Mouse (Mus musculus) CD8-positive naive resting alpha-beta T cell, adult 2 months (primary cell): ENCODE measurements around the gene Ndufb10.

Experiments used
- DNase-seq, 2 experiments: peaks; one replicate each; pipeline ENCODE4 v3.0.0; 2022; ENCODE audit warnings: low read depth in 2 of 2, low spot score in 2 of 2

Gene Ndufb10

DNA sequence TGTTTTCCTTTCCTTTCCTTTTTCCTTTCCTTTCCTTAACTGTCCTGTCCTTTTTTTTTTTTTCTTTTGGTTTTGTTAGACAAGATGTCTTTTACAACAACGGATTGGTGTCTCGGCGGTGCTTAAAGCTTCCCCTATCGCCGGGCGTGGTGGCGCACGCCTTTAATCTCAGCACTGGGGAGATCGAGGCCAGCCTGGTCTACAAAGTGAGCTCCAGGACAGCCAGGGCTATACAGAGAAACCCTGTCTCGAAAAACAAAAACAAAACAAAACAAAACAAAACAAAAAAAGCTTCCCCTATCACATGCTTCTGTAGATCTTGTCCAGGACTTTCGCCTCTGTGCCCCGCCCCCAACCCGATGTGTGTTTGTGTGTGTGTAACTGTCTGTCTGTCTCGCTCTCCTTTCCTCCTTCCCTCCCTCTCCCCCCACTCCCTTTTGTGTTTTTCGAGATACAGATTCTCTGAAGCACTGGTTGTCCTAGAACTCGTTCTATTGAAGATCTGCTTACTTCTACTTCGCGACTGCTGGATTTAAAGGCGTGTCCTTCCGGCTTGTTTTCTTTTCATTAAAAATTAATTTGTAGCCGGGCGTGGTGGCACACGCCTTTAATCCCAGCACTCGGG lies 16.4 kb downstream of the Ndufb10 start:
- DNase-seq, result no peak

DNA sequence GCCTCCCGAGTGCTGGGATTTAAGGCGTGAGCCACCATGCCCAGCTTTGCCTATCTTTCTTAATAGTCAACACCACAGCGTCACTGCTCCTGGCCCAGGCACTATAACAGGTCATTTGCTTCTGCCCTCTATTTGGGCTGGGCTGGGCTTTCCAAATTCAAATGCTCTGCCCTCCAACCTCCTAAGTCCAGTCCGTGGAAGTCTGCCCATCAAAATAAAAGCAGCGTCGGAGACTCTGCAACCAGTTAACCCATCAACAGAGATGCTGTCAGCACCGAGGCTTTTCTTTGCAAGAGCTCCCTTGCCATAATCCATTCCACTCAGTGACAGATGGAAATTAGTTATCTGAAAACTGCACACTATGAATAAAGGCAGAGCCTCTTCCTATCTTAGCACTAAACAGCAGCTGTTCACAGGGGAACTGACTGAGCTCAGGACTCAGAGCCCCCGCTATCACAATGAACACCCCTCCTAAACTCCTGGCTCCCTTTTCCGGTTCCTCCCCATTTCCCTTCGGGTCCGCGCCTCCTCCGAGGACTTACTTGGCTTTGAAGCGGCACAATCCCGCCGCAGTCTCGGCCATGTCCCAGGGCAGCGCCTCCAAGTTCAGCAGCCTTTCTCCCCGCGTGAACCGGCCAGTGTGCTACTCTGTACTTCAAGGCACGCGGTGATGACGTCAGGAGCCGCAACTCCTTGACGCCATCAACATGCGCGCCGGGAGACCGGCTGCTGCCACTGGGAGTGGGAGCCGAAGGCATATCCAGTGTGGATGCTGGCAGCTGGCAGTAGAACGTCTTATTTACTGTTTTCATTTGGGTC lies 17.1 kb downstream of the Ndufb10 start, which contains the start of gene Tbl3:
TSS of gene Tbl3 (minus strand) at position 679 of the 819 bp plus-strand sequence.
- DNase-seq, result peak; percentile 85 to 90

DNA sequence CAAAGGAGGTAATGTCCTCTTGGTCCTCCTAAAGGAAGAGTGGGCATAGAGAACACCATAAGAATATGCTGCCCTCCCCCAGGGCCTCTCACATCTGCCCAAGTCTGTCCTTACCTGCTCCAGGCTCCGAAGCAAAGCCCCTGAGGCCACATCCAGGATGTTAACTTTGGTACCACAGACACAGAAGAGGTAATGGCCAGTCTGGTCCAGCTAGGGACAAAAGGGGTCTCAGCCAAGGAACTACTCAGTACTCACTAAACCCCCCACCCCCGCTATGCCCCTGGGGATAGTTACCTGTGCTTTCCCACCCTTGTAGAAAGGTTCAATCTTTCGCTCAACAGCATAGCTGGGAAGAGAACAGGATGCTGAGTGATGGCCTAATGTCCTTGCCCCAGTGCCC lies 18.5 kb downstream of the Ndufb10 start:
- no peak for DNase-seq

DNA sequence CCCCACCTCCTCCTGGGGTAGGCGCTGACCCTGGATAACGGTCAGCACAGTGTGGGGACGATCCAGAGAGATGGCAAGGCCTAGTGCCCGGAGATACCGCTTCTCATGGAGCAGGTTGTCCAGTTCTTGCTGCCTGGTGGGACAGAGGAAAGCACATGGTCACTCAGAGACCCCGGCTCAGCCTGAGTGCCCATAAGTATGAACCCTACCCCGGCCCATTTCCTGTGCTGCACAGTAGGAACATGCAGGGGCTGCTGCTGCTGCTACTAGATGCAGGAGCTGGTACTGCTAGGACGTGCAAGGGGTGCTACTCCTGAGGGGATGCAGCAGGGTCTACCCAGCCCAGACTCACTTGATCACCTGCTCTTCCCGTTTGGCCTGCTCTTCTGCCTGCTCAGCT lies 23.0 kb downstream of the Ndufb10 start:
- no peak for DNase-seq

DNA sequence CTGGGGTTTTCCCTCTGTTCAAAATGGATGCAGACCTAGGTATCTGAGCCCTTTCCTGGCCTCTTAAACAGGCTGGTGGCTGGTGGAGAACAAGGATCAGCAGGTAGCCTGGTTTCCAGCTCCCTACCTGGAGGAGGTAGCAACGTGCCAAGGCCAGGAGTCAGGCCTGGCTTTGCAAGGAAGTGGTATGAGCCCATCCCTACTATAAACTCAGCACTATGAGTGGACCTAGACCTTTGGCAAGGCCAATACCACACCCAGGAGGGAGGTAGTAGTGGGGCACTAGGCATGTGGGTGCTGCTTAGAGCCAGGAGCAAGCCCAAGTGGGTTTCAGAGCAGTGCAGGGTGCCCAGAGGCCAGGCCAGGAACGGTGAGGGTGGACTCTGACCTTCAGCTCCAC lies 24.8 kb downstream of the Ndufb10 start:
- DNase-seq, result no peak

DNA sequence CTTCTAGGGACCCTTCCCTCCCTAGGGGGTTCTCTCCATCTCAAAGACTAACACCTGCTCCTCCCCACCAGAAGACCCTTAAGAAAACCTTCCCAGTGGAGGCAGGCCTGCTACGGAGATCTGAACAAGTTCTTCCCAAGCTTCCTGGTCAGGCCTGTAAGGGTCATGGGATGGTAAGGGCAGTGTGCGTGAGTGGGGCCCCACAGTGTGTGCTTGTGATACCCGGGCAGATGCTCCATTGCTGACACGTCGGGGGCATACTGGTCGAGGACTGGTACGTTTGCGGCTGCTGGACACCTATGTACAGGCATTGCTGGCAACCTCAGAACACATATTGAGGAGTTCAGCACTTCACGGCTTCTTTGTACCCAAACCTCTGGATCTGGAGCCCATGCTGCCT lies 25.6 kb downstream of the Ndufb10 start:
- DNase-seq, result no peak

DNA sequence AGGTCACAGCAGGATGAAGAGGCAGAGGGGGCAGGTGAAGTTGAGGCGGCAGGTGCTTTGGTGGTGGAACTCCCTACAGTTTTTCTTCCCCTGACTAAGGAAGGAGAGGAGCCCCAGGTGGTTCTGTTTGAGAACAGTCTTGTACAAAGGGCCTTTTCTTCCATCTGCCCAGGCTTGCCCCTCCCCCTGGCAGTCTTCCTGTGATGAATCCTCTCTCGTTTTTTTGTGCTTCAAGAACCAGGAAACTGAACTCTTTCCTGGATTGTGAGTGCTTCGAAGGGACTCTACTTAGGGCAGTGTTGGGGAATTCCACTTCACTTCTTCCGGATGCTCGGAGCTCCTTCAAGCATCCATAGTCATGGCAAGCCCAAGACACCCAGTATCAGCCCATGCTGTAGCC lies 26.3 kb downstream of the Ndufb10 start:
- no peak for DNase-seq

DNA sequence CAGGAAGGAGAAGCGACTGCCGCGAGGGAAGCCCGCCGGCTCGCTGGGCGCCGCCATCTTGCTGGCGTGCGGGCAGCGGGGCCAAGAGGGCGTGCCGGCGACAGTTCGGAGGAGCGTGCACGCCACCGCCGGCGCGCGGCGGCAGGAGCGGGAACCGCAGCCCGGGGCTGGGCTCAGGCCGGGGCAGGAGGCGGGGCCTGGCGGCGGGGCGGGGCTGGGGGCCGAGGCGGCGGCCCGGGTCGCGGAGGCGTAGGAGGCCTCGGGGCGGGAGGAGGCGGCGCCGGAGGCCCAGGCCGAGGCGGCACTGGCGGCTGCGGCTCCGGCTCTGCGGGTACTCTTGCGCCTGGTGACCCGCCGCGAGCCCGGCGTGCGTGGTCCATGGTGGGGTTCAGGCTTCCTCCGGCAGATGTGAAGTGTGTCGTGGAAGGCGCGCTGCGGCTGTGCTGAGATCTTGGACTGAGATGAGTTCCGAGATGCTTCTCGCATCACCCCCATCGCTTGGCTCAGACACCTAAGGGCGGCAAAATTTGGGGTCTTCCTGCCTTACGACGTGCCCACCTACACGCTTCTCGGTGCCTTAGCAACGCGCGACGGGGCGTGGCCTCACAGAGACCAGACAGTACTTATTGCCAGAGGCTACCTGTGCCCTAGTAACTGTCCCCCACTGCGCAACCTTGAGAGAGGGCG lies 28.1 kb downstream of the Ndufb10 start, which contains the start of the genes Gfer and Noxo1:
TSS of gene Gfer (minus strand) at position 146 of the 687 bp plus-strand sequence.
TSS of gene Noxo1 (plus strand) at position 224 of the 687 bp plus-strand sequence.
- peak; percentile 51 to 57 for DNase-seq

DNA sequence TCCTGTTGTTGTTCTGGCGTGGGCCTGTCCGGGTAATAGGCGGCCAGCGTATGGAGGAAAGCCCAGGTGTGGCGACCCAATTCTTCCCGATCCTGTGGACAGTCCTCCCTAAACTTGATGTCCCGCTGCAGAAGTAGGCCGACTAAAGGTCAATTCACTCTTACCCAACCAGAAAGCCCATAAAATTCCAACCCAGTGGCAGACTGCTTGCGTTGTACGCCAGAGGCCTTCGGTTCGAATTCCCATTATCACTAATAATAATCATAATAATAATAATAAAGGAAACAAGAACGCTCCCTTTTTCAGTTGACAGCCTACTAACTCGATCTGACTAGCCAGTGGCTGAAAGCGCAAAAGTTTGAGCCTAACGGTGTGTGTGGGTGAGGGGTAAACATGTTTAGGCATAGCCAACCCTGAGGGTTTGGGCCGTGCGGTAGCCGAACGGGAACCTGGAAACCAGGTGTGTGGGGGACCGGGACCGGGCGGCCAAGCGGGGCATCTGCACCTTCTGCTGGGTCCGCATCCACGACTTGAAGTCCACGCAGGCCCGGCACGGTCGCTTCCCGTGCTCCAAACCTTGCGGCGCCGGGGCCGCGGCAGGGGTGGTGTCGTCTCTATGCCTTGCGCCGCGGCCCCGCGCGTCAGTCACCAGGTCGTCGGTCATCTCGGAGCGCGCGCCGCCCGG lies 28.8 kb downstream of the Ndufb10 start:
- no peak for DNase-seq

DNA sequence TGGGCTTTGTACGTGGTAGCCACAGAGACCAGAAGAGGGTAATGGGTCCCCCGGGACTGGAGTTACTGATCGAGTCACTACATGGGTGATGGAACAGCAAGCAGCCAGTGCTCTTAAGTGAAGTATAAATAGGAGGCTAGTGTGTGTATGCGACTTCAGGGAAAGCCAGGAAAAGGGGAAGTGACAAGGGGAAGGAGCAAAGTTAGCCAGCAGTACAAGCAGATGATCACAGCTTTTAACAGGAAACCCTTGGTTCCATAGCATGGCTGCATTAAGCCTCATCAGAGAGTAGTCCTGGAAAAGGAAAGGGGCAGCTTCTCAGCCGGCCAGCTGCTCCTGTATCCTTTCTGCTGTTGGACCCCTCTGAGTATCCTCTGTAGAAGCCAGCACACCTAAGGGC lies 31.9 kb downstream of the Ndufb10 start:
- DNase-seq, result no peak

DNA sequence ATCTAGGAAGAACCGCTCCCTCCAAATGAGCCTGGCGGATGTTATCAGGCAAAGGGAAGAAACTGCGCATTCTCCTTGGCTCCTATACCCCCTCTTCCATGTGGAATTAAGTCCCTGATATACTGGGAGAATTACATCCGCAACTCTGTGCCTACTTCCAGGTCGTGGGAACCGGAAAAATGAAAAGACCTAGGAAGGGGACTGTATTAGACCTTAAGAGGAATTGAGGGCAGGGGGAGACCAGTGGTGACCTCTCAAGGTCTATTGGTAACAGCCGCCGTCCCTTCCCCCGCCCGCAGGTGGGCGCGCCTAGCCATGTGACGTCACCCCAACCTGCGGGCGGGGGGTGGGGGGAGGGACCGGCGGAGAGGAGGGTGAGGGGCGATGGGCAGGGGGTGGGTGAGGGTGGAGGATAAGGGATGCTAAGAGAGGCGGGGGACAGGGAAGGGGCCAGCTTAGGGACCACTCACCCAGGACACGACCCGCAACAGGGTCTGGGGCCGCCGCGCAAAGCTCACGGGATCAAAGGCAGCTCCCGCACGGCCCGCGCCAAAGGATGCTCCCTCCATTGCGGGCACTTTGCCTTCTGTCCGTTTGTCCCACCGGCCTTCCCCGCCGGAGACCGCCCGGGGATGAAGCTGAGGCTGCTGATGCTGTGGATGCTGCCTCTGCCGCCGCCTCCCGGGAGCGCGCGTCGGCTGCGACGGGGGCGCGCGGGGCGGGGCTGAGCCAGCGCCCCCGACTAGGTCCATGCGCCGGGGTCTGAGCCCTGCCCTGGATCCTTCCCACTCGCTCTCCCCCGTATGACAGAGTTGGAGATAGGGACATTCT lies 34.8 kb downstream of the Ndufb10 start, which contains the start of gene Syngr3:
TSS of gene Syngr3 (minus strand) at position 705 of the 831 bp plus-strand sequence.
- DNase-seq, result no peak

DNA sequence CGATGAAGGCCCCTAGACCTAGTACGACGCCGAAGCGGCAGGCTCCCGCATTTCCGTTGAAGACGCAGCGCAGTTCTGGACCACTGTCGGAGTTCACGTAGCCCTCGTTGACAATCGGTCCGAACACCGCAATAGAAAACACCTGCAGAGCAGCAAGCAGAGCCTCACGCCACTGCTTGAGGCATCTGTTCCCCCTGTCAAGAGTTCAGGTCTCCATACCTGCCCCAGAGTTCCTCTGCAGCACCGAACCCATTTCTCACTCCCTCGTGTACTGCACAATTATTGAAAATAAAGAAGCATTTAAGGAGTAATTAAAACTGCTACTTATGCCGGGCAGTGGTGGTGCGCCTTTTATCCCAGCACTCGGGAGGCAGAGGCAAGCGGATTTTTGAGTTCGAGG lies 36.7 kb downstream of the Ndufb10 start:
- DNase-seq, result no peak

DNA sequence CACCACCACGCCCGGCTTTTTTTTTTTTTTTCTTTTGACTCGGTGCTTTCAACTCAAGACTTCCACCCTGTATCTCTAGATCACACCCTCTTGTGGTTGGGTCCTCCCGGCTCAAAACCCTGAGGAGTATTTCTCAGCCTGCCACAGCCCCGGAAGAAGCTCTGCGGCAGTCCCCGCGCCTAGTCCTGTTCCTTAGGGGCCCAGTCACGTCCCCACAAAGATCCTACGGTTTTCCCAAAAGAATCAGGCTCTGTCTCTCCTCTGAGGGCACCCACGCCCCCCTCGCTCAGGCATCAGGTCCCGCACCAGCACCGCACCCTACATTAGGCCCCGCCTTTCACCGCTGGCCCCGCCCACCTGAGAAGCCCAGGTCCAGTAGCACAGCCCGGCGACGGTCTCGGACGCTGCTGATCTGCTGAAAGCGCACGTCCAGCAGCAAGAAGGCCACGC lies 37.1 kb downstream of the Ndufb10 start:
- DNase-seq, result peak in 1 of 2 experiments; percentile 39

DNA sequence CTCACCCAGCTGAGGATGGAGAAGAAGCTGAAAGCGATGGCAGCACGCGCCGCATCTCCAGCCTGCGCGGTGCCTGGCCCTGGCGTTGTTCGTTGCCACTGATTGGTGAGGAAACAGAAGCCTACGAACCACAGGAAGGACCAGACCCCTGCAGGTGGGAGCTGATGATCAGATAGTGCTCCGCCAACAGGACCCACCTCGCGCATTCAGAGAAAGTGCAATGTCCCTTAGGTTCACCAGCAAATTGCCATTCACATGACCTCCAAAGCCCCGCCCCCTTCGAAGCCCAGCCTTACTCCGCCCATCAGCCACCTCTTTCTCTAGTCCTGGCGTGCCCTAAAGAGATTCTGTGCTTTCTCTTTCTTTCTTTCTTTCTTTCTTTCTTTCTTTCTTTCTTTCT lies 37.8 kb downstream of the Ndufb10 start:
- peak in 1 of 2 experiments; percentile 40 for DNase-seq

DNA sequence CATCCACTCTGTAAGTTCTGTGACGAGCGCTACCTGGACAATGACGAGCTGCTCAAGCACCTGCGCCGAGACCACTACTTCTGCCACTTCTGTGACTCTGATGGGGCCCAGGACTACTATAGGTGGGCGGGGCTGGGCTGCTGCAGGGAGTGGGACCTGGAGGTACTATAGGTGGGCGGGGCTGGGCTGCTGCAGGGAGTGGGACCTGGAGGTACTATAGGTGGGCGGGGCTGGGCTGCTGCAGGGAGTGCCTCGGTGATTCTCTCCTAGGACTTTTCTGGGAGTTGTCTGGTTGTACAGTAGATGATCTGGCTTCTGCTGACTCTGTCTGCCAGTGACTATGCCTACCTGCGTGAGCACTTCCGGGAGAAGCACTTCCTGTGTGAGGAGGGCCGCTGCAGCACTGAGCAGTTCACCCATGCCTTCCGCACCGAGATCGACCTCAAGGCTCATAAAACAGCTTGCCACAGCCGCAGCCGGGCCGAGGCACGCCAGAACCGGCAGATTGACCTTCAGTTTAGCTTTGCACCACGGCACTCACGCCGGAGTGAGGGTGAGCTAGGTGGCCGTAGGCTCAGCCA lies 46.7 kb downstream of the Ndufb10 start:
- DNase-seq, result no peak

DNA sequence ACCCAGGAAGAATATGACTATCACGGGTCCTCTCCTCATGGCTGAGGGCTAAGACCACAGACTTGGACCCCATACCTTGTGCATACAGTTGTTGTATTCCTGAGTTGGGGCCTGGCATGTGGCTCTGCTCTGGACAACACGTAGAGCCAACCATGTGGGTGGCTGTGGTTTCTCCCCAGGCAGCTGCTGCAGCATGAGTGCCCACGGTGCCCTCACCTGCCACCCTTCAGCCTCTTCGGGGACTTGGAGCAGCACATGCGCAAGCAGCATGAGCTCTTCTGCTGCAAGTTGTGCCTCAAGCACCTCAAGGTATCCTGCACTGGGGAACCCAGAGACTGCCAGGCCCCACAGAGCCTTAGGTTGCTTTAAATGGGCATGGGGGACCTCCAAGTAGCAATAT lies 47.4 kb downstream of the Ndufb10 start:
- DNase-seq, result no peak

DNA sequence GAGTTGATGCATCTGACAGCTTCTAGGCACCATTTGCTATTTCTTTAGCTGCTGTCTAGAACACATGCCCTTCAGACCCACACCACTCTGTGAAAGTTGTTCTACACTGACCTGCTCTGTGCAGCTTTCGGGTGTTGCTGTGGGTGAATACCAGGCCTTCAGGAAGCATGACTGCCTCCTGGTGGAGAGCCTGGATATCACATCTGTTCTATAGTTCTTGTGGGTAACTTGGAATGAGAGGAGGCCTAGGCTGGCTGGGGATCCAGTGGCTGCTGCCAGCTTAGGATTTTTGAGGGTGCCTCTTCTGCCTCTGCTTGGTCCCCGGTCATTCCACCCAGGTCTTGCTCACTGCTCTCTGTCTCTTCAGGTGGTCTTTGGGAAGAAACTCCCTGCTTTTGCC lies 48.1 kb downstream of the Ndufb10 start:
- peak; percentile 60 to 78 for DNase-seq

DNA sequence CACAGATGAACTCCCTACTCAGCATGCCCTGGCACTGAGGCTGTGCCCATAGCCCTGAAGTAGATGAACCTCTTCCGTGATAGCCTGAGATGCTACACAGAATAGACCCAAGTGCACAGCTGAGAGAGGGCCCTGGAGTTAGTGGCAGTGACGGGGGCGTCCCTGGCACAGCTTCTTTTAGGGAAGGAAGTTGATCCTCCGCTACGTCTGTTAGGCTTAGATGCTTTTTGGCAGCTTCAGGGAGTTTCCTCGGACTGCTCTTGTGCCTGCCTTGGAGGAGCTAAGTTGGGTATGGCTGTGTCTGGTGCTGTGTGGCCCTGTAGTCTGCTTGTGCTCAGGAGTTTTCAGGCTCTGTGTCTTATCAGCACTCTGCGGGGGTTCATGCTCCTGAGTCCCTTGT lies 50.0 kb downstream of the Ndufb10 start:
- DNase-seq, result no peak

DNA sequence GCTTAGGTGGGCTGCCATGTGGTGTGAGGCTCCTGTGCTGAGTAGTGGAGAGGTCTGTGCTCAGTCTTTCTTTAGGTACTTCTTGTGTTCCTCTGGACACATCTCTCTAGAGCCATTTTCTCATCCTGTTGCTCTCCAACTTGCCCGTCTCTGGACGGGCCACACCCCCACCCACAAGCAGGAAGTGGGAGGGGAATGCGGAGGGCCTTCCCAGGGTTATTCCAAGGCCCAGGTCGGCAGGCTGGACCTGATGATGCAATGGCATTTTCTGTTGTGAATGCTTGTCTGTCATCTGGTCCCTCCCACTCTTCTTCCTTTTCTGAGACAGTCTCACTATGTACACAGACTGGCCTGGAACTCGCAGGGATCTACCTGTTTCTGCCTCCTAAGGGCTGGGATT lies 52.1 kb downstream of the Ndufb10 start:
- DNase-seq, result no peak
